Mouse (Mus musculus): ENCODE results near the gene Hist1h2ah. TPM values are rescaled to one million over a fixed set of nuclear protein-coding genes. Genes with fewer than 3 reads are reported as not detected.
"Not testable (repeated sequence)": the region's sequence is repeated elsewhere in the genome, so short reads cannot be mapped to it uniquely, and the experiment has no call there.

Hist1h2ah gene
- total RNA-seq (2022) = 10 to 100 TPM in 2 of 4 experiments, 1 to 10 TPM in 2; 1.7 to 11.1 (median 9.1) TPM

GRCm38 (mm10) chr13:22035267-22036148 is at the start of gene Hist1h2ah, which contains the start of gene Hist1h2bk:
Gene Hist1h2ah, minus strand, starts transcription at chr13:22035568.
Gene Hist1h2bk, plus strand, starts transcription at chr13:22035870.
- DNase-seq (ENCODE audit: low spot score) = peak; percentile 95

- not testable (repeated sequence) for DNase-seq (ENCODE audit: low spot score)
Observed at GRCm38 (mm10) chr13:22084140-22084539, 48.8 kb upstream of the Hist1h2ah start, which contains the start of gene Vmn1r188. Gene Vmn1r188, plus strand, starts transcription at chr13:22084440.

GRCm38 (mm10) chr13:22063468-22063867 is 28.1 kb upstream of the Hist1h2ah start:
- DNase-seq (ENCODE audit: low spot score) = no peak

- DNase-seq (ENCODE audit: low spot score) = no peak
Observed at GRCm38 (mm10) chr13:22061422-22061821, 26.1 kb upstream of the Hist1h2ah start.

GRCm38 (mm10) chr13:22053754-22054153 is 18.4 kb upstream of the Hist1h2ah start:
- no peak for DNase-seq (ENCODE audit: low spot score)

- DNase-seq (ENCODE audit: low spot score) = no peak
Observed at GRCm38 (mm10) chr13:22051523-22051859, 16.1 kb upstream of the Hist1h2ah start.

GRCm38 (mm10) chr13:22050591-22051522 is 15.5 kb upstream of the Hist1h2ah start:
- peak; percentile 90 for DNase-seq (ENCODE audit: low spot score)

GRCm38 (mm10) chr13:22049737-22050440 is 14.5 kb upstream of the Hist1h2ah start:
- DNase-seq (ENCODE audit: low spot score) = no peak

GRCm38 (mm10) chr13:22049041-22049440 is 13.7 kb upstream of the Hist1h2ah start:
- no peak for DNase-seq (ENCODE audit: low spot score)

- no peak for DNase-seq (ENCODE audit: low spot score)
Observed at GRCm38 (mm10) chr13:22045311-22045710, 9.9 kb upstream of the Hist1h2ah start.

GRCm38 (mm10) chr13:22044432-22045155 is 9.2 kb upstream of the Hist1h2ah start:
- no peak for DNase-seq (ENCODE audit: low spot score)

GRCm38 (mm10) chr13:22043503-22044431 is 8.4 kb upstream of the Hist1h2ah start:
- DNase-seq (ENCODE audit: low spot score) = peak; percentile 60

GRCm38 (mm10) chr13:22042568-22043502 is 7.5 kb upstream of the Hist1h2ah start, which contains the start of the genes Hist1h2ag and Hist1h2bj:
Gene Hist1h2ag, minus strand, starts transcription at chr13:22042944.
Gene Hist1h2bj, plus strand, starts transcription at chr13:22043214.
- DNase-seq (ENCODE audit: low spot score) = peak; percentile 98

- no peak for DNase-seq (ENCODE audit: low spot score)
Observed at GRCm38 (mm10) chr13:22041651-22042567, 6.5 kb upstream of the Hist1h2ah start.

- DNase-seq (ENCODE audit: low spot score) = peak; percentile 97
Observed at GRCm38 (mm10) chr13:22041142-22041536, 5.8 kb upstream of the Hist1h2ah start, which contains the start of gene Hist1h4i. Gene Hist1h4i, minus strand, starts transcription at chr13:22041362.

GRCm38 (mm10) chr13:22040464-22041141 is 5.2 kb upstream of the Hist1h2ah start:
- no peak for DNase-seq (ENCODE audit: low spot score)

All from heart, adult 8-10 months (tissue).